Mouse (Mus musculus): ENCODE results near the gene Inca1.

DNA sequence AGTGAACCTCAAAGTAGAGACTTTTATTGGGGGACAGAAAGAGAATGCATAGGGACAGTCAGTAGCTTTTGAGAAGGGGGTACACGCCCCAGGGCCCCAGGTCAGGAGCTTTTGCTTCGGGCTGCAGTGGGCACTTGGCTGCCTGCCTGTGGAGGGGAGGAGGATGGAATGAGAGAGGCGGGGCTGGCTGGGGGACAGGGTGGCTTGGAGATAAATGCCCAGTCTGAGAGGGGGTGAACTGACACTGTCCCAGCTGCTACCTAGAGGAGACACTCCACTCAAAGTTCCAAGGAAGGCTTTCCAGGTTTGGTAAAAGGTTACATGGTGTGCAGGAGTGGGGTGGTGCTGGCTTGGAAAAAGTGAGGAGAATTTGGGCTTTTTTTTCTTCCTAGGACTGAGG is 43.0 kb downstream of the Inca1 start, which contains the start of gene Eno3:
- TF ChIP-seq MAX (IDR thresholded peaks at IDR 0.05; ENCODE audit: low read length) (no peak), MYC (IDR thresholded peaks at IDR 0.05; ENCODE audit: low read depth, low read length) (no peak)

Measured in MEL (cell line).